Mouse (Mus musculus) kidney, postnatal 36 days (tissue): ENCODE data around the gene Il13ra1.
A peak's percentile ranks its signal among the peaks of the same experiment; 100 is the strongest.

Experiments
- DNase-seq, 2 experiments: peaks; one replicate each; pipeline ENCODE4 v3.0.0; 2021 to 2022; ENCODE audit warnings: mixed read lengths in 2 of 2

Gene Il13ra1

DNA sequence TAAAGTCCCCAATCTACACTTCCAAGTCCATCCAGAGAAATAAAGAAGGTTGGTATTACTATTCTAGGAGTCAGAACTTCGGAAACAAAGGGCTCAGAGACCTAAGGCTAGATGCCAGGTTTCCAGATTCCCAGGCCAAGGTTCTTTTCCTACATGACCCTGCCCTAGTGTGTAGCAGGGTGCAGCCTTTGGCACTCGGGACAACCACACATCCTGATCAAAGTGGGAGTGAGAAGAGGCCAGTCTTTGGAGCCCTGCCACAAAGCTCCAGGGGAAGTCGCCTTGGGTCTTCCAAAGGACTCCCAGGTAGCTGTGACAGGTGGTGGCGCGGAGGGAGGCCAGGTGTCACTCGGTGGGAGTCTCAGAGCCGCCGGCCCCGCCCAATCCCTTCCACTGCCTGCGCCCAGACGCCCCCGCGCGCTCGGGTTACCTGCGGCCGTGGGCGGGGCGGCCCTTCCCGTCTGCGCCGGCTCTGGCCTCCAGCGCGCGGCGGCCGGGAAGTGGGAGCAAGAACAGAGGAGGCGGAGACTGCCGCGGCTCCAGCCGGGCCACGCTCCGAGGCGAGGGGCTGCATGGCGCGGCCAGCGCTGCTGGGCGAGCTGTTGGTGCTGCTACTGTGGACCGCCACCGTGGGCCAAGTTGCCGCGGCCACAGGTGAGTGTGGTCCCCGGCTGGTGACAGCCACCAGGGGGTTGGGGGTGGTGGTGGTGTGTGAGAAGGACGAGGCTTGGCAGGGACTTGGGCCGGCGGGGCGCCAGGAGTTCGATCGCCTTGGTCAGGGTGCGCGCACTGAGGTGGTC is at the start of gene Il13ra1:
TSS of gene Il13ra1 (plus strand) at position 489 of the 800 bp plus-strand sequence.
- peak; percentile 65 to 82 for DNase-seq

- no peak for DNase-seq
These were observed 37.9 kb upstream of the Il13ra1 start for GRCm38 (mm10) chrX:36073997-36074396.

DNA sequence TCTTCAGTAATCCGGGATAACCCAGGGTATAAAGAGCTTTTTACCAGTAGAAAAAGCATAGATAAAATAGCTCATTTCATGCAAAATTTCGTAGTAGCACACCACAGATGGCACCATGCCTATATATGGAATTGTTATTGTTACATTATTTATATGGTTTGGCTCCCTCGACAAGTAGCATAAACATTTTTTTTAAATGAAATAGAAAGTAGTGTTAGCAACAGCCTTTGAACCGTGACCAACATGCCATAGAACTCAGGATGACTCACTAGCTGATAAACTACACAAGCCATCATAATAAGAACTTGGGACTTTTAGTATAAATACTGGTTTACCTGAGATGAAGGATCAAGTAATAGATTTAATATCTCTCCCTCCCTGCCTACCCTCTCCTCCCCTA is 34.7 kb upstream of the Il13ra1 start:
- DNase-seq, result no peak

GRCm38 (mm10) chrX:36082917-36083316 is 29.0 kb upstream of the Il13ra1 start:
- peak in 1 of 2 experiments; percentile 3 for DNase-seq

DNA sequence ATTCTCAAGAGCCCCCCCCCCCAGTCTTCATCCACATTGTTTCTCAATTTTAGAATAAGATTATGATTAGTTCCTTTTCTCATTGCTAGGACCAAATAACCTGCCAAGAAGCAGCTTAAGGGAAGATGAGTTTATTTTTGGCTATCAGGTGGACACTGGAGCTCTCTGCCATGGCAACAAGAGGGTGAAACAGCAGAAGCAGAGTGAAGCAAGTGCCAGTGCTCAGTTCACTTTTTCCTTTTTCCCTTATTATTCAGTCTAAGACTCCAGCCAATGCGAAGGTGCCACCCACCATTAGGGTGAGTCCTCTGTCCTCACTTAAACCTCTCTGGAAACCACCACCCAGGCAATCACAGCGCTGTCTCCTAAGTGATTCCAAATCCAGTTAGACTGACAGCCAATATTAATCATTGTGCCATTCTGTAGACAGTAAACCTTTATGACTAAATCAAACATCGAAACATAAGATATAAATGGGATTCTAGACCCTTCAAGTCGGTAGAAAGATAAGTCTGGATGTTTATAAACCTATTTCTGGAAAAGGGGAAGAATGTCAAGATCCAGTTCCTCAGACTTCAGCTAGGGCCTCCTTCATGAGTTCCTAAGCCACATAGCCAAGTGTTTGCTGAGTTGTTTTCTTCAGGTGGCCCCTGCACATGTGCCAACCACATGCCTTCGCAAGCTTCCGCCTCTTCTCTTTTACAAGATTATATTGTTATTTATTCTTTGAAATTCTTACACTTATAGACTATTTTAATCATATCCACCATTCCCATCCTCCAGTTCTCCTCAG is 23.2 kb upstream of the Il13ra1 start:
- no peak for DNase-seq

- DNase-seq, result no peak
These were observed 11.0 kb upstream of the Il13ra1 start for GRCm38 (mm10) chrX:36100883-36101282.

DNA sequence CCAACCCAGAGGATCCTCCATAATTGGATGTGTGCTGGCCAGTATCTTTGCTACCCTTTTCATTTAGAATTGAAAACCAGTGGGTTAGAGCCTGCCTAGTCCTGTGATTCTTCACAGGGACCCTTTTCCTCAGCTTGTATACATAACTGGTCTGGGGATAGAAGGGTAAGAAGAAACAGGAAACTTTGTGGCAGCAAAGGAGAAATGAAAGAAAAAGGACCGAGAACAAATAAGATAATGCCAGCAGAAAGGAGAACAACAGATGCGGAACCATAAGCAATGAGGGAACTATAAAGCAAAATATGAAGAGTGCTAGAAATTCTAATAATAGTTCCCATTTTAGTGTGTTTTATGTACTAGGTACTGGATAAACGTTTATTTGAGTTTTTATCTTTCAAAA is 10.6 kb upstream of the Il13ra1 start:
- DNase-seq, result no peak

DNA sequence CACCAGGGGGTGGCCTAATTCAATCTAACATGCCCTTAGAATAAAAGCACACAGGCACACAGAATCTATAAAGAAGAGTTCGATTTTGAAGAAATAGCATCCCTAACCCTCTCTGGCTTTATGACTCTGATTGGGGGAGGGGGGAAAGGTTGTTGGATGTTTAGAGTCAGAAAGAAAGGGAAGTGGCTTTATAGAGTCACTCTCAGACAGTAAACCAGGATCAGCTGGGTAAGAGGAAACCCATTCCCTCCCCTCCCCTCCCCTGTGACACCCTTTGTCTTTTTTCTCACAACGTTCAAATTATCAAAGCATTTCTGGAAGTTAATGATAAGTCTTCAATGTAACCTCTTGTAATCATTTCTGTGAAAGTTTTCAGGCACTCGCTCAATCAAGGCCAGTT is 3.3 kb upstream of the Il13ra1 start:
- DNase-seq, result no peak

DNA sequence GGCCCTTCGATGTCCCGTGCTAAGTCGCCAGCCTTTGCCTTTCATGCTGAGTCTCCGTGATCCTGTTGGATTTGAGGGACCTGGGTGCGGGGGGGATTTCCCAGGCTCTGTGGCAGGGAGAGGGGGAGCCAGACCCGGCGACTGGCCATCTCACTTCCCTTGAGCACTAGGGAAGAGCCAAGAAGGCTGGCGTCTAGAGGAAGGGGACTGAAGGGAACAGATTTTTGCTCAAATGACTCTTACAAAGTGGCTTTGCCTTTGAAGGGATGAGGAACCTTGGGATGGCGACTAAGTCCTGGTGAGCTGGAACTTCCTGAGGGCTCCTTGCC is 476 bp downstream of the Il13ra1 start:
- DNase-seq, result peak in 1 of 2 experiments; percentile 14

GRCm38 (mm10) chrX:36115171-36115570 is 3.3 kb downstream of the Il13ra1 start:
- no peak for DNase-seq

GRCm38 (mm10) chrX:36129037-36129770 is 17.3 kb downstream of the Il13ra1 start:
- DNase-seq, result peak in 1 of 2 experiments; percentile 27

- DNase-seq, result no peak
These were observed 17.8 kb downstream of the Il13ra1 start for GRCm38 (mm10) chrX:36129771-36130108.

DNA sequence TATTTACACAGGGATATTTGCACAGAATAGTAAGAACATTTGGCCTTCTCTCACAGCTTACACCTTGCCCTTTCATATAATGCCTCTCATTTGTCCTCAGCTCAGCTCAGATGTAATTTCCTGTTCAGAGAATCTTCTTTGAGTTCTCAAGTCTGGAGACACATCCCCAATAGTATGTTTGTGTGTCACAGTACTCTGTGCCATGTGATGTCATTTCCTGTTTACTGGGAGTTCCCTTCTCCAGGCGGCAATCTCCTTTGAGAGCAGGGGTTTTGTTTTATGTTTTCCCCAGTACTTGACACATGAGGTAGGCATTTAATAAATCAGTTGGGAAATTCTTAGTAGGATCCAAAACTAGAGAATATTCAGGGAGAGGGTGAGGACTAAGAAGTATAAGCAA is 24.4 kb downstream of the Il13ra1 start:
- peak in 1 of 2 experiments; percentile 34 for DNase-seq

DNA sequence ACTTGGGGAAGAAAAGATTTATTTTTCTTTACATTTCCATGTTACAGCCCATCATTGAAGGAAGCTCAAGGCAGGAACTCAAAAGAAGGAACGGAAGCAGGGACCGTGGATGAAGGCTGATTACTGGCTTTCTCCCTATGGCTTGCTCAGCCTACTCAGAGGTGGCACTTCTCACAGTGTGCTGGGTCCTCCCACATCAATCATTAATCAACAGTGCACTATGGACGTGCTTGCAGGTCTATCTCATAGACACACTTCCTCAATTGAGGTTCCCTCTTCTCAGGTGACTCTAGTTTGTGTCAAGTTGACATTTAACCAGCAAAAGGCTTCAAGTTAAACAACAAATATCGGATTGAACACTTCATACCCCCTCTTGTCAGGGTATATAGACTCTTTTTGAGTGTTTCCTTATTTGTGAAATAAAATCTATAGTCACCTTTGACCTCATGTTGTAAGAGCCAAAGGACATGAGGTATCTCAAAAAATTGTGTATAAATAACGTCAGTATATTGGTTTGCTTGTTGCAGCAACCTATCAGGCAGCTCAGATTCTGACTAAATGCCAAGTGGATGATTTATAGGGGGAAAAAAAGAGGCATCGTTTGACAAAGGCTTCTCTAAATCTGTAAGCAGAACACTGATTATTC is 30.2 kb downstream of the Il13ra1 start:
- no peak for DNase-seq

- DNase-seq, result no peak
These were observed 34.8 kb downstream of the Il13ra1 start for GRCm38 (mm10) chrX:36146746-36147145.

GRCm38 (mm10) chrX:36150100-36150499 is 38.2 kb downstream of the Il13ra1 start:
- DNase-seq, result no peak

DNA sequence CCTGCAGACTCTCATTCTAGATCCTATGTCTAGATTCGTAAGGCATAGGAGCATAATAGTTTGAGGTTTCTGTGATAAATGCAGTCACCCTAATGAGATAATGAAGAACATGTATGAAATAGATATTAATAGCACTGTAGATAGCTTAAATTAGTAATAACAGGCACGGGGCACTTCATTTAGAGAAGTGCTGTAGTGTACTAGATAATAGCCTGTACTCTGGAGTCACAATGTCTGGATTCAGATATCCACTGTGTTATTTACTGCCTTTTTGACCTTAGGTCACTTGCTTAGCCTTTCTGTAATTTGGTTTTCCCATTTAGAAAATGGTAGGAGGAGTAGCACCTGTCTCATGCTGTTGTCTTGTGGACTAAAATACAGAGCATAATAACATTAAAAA is 44.8 kb downstream of the Il13ra1 start:
- no peak for DNase-seq

DNA sequence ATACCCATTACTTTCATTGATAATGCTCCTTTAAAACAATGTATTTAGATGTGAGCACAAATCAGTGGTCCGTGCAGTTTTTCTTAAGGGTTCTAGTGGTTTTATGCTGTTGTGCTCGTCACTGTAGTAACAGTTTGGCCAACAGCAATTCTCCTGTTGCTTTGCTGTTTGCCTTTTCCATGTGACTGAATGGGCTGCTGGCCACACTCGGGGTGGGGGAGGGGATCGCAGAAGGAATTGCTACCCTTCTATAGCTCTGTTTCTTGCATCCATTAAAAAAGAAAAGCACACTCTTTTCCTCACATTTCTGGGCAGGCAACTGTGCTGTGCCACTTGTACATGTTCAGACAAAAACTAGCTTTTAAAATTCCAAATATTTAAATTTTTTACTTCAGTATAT is 49.7 kb downstream of the Il13ra1 start:
- DNase-seq, result peak; percentile 18 to 50

DNA sequence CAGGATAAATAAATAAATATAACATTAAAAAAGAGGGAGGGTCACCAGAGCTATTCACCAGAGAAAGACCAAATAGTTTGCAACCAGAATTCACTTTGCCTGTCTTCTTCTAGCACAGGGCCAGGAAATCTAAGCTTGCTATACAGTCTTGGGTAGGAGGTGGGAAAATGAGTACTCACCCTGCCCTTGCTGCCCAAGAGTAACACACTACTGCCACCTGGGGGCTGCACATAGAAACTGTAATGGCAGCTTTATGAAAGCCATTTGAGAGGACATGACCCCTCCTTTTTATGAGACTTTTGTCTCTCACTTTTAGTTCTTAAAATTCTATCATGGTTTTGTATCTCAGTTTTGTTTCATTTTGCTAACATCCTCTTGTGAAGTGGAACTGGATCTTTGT is 71.7 kb downstream of the Il13ra1 start:
- DNase-seq, result peak; percentile 36 to 79

DNA sequence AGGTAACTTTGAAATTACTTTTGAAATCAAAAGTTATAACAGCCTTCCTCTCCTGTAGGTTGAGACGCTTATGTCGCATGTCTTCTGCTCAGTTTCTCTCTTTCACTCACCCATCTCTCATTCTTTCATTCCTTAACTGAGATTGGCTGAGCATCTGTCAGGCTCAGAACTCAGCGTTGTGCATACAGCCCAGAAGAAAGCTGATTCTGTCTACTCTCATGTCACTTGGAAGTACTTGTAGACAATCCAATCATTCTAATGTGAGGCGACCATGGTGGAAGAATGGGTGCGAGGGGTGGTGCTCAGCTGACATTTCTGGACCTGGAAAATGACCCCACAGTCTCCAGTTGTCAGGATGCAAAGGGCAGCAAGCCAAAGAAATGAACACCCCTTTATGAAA is 74.1 kb downstream of the Il13ra1 start:
- no peak for DNase-seq

DNA sequence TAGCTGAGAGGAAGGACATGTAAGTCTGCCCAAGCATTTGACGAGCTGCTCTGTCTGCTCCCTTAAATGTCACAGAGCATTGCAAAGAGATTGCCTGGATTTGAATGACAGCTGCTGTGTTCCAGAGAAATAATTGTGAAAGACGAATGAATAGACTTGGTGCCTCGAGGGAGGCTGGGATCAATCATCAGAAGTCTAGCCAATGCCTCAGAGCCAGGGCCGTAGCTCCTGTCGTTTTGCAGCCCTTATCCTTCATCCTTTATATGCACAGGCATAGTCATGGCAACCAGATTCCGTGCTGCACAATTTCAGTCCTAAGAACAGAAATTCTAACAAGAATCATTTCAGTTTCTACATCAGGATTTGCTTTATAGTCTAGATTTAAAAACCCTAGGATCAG is 74.5 kb downstream of the Il13ra1 start:
- no peak for DNase-seq

GRCm38 (mm10) chrX:36193951-36194350 is 82.0 kb downstream of the Il13ra1 start:
- no peak for DNase-seq
